Mouse (Mus musculus): ENCODE results near the gene Rbm5. TPM values are rescaled to one million over a fixed set of nuclear protein-coding genes. Genes with fewer than 3 reads are reported as not detected.

Gene Rbm5
- polyA plus RNA-seq, 1 experiment from 2014 or later, result 241 TPM

- H3K4me2 ChIP-seq (ENCODE audit: low read length), result no peak overlapping the region
- peaks cover 63% of the 10 kb centered on the region for H3K4me1 ChIP-seq (ENCODE audit: control insufficient read depth, insufficient read depth, low read length)
- H3K27ac ChIP-seq (replicated peaks; ENCODE audit: low read depth, low read length), result 0 out of 2 replicates have a peak overlapping the region, but pooled peaks have one; percentile 10
- no peak overlapping the region for H3K4me3 ChIP-seq (replicated peaks; ENCODE audit: low read depth, low read length)
- H3K27me3 ChIP-seq (ENCODE audit: control insufficient read depth, insufficient read depth, low read length), result no peaks in the 10 kb centered on the region
- H3K9ac ChIP-seq (replicated peaks; ENCODE audit: low read length), result no peak overlapping the region
- H3K36me3 ChIP-seq (ENCODE audit: control insufficient read depth, insufficient read depth, low read length), result no peaks in the 10 kb centered on the region
- no peak for ATAC-seq (ENCODE audit: low FRiP score, low TSS enrichment)
- H3K9me3 ChIP-seq (ENCODE audit: control insufficient read depth, low read length), result no peaks in the 10 kb centered on the region
- DNase-seq, result no peak
- WGBS, result 97% methylated on average over 1 of the region's 1 CpGs
Measured at GRCm38 (mm10) chr9:107724796-107725195, 46.0 kb downstream of the Rbm5 start.

GRCm38 (mm10) chr9:107723794-107724531 is 46.8 kb downstream of the Rbm5 start:
- 4% methylated on average over 11 of the region's 11 CpGs for WGBS
- Histone ChIP-seq H3K27ac (replicated peaks; ENCODE audit: low read depth, low read length) (peak overlapping the region; percentile 79), H3K27me3 (ENCODE audit: control insufficient read depth, insufficient read depth, low read length) (no peaks in the 10 kb centered on the region), H3K4me1 (ENCODE audit: control insufficient read depth, insufficient read depth, low read length) (peaks cover 55% of the 10 kb centered on the region), H3K4me3 (replicated peaks; ENCODE audit: low read depth, low read length) (no peak overlapping the region), H3K9me3 (ENCODE audit: control insufficient read depth, low read length) (no peaks in the 10 kb centered on the region), H3K36me3 (ENCODE audit: control insufficient read depth, insufficient read depth, low read length) (no peaks in the 10 kb centered on the region), H3K9ac (replicated peaks; ENCODE audit: low read length) (no peak overlapping the region), H3K4me2 (ENCODE audit: low read length) (peak overlapping the region; percentile 18)
- DNase-seq, result peak; percentile 78
- peak; percentile 53; the same call in 1 of the 2 replicates for ATAC-seq (ENCODE audit: low FRiP score, low TSS enrichment)

- H3K4me1 ChIP-seq (ENCODE audit: control insufficient read depth, insufficient read depth, low read length), result peaks cover 48% of the 10 kb centered on the region
- H3K9ac ChIP-seq (replicated peaks; ENCODE audit: low read length), result no peak overlapping the region
- WGBS, result 17% methylated on average over 6 of the region's 6 CpGs
- DNase-seq, result peak; percentile 38
- no peak overlapping the region for H3K4me3 ChIP-seq (replicated peaks; ENCODE audit: low read depth, low read length)
- H3K9me3 ChIP-seq (ENCODE audit: control insufficient read depth, low read length), result no peaks in the 10 kb centered on the region
- ATAC-seq (ENCODE audit: low FRiP score, low TSS enrichment), result peak; percentile 35; the same call in 1 of the 2 replicates
- H3K4me2 ChIP-seq (ENCODE audit: low read length), result peak overlapping the region; percentile 18
- peak overlapping the region; percentile 79 for H3K27ac ChIP-seq (replicated peaks; ENCODE audit: low read depth, low read length)
- no peaks in the 10 kb centered on the region for H3K36me3 ChIP-seq (ENCODE audit: control insufficient read depth, insufficient read depth, low read length)
- no peaks in the 10 kb centered on the region for H3K27me3 ChIP-seq (ENCODE audit: control insufficient read depth, insufficient read depth, low read length)
Measured at GRCm38 (mm10) chr9:107723292-107723691, 47.5 kb downstream of the Rbm5 start.

GRCm38 (mm10) chr9:107718781-107719540 is 51.8 kb downstream of the Rbm5 start:
- peaks cover 32% of the 10 kb centered on the region for H3K4me1 ChIP-seq (ENCODE audit: control insufficient read depth, insufficient read depth, low read length)
- no peak overlapping the region for H3K9ac ChIP-seq (replicated peaks; ENCODE audit: low read length)
- 89% methylated on average over 10 of the region's 10 CpGs for WGBS
- H3K27me3 ChIP-seq (ENCODE audit: control insufficient read depth, insufficient read depth, low read length), result no peaks in the 10 kb centered on the region
- no peak for ATAC-seq (ENCODE audit: low FRiP score, low TSS enrichment)
- H3K9me3 ChIP-seq (ENCODE audit: control insufficient read depth, low read length), result no peaks in the 10 kb centered on the region
- no peak overlapping the region for H3K4me3 ChIP-seq (replicated peaks; ENCODE audit: low read depth, low read length)
- no peak overlapping the region for H3K4me2 ChIP-seq (ENCODE audit: low read length)
- no peak for DNase-seq
- H3K27ac ChIP-seq (replicated peaks; ENCODE audit: low read depth, low read length), result no peak overlapping the region
- no peaks in the 10 kb centered on the region for H3K36me3 ChIP-seq (ENCODE audit: control insufficient read depth, insufficient read depth, low read length)

GRCm38 (mm10) chr9:107716951-107717350 is 53.8 kb downstream of the Rbm5 start:
- H3K27me3 ChIP-seq (ENCODE audit: control insufficient read depth, insufficient read depth, low read length), result no peaks in the 10 kb centered on the region
- H3K27ac ChIP-seq (replicated peaks; ENCODE audit: low read depth, low read length), result no peak overlapping the region
- no peak for DNase-seq
- H3K9me3 ChIP-seq (ENCODE audit: control insufficient read depth, low read length), result no peaks in the 10 kb centered on the region
- 24% methylated on average over 6 of the region's 6 CpGs for WGBS
- H3K9ac ChIP-seq (replicated peaks; ENCODE audit: low read length), result no peak overlapping the region
- H3K36me3 ChIP-seq (ENCODE audit: control insufficient read depth, insufficient read depth, low read length), result no peaks in the 10 kb centered on the region
- H3K4me3 ChIP-seq (replicated peaks; ENCODE audit: low read depth, low read length), result no peak overlapping the region
- ATAC-seq (ENCODE audit: low FRiP score, low TSS enrichment), result no peak
- no peak overlapping the region for H3K4me2 ChIP-seq (ENCODE audit: low read length)
- H3K4me1 ChIP-seq (ENCODE audit: control insufficient read depth, insufficient read depth, low read length), result peaks cover 14% of the 10 kb centered on the region

- Histone ChIP-seq H3K27me3 (ENCODE audit: control insufficient read depth, insufficient read depth, low read length) (no peaks in the 10 kb centered on the region), H3K9ac (replicated peaks; ENCODE audit: low read length) (no peak overlapping the region), H3K27ac (replicated peaks; ENCODE audit: low read depth, low read length) (no peak overlapping the region), H3K4me1 (ENCODE audit: control insufficient read depth, insufficient read depth, low read length) (peaks cover 11% of the 10 kb centered on the region), H3K4me3 (replicated peaks; ENCODE audit: low read depth, low read length) (no peak overlapping the region), H3K9me3 (ENCODE audit: control insufficient read depth, low read length) (no peaks in the 10 kb centered on the region), H3K4me2 (ENCODE audit: low read length) (no peak overlapping the region), H3K36me3 (ENCODE audit: control insufficient read depth, insufficient read depth, low read length) (no peaks in the 10 kb centered on the region)
- 84% methylated on average over 2 of the region's 2 CpGs for WGBS
- ATAC-seq (ENCODE audit: low FRiP score, low TSS enrichment), result no peak
- no peak for DNase-seq
Measured at GRCm38 (mm10) chr9:107715632-107716031, 55.2 kb downstream of the Rbm5 start.

GRCm38 (mm10) chr9:107714221-107714952 is 56.4 kb downstream of the Rbm5 start:
- Histone ChIP-seq H3K9ac (replicated peaks; ENCODE audit: low read length) (no peak overlapping the region), H3K36me3 (ENCODE audit: control insufficient read depth, insufficient read depth, low read length) (no peaks in the 10 kb centered on the region), H3K4me3 (replicated peaks; ENCODE audit: low read depth, low read length) (no peak overlapping the region), H3K9me3 (ENCODE audit: control insufficient read depth, low read length) (no peaks in the 10 kb centered on the region), H3K4me1 (ENCODE audit: control insufficient read depth, insufficient read depth, low read length) (peaks cover 17% of the 10 kb centered on the region), H3K27me3 (ENCODE audit: control insufficient read depth, insufficient read depth, low read length) (no peaks in the 10 kb centered on the region), H3K4me2 (ENCODE audit: low read length) (no peak overlapping the region), H3K27ac (replicated peaks; ENCODE audit: low read depth, low read length) (0 out of 2 replicates have a peak overlapping the region, but pooled peaks have one; percentile 1)
- DNase-seq, result peak; percentile 42
- 16% methylated on average over 12 of the region's 12 CpGs for WGBS
- ATAC-seq (ENCODE audit: low FRiP score, low TSS enrichment), result no peak

- Histone ChIP-seq H3K4me3 (replicated peaks; ENCODE audit: low read depth, low read length) (peak within 1 kb of the TSS; percentile 81), H3K4me1 (ENCODE audit: control insufficient read depth, insufficient read depth, low read length) (peaks cover 28% of the 10 kb centered on the region), H3K36me3 (ENCODE audit: control insufficient read depth, insufficient read depth, low read length) (peaks cover 6% of the 10 kb centered on the region), H3K27ac (replicated peaks; ENCODE audit: low read depth, low read length) (peak within 1 kb of the TSS; percentile 90), H3K9ac (replicated peaks; ENCODE audit: low read length) (peak within 1 kb of the TSS; percentile 97), H3K4me2 (ENCODE audit: low read length) (peak within 1 kb of the TSS; percentile 80), H3K27me3 (ENCODE audit: control insufficient read depth, insufficient read depth, low read length) (no peaks in the 10 kb centered on the region), H3K9me3 (ENCODE audit: control insufficient read depth, low read length) (no peaks in the 10 kb centered on the region)
- DNase-seq (peak; percentile 92), ATAC-seq (ENCODE audit: low FRiP score, low TSS enrichment) (peak; percentile 80)
- WGBS, result under 1% methylated on average over 85 of the region's 86 CpGs
Measured at GRCm38 (mm10) chr9:107709697-107710483, 60.9 kb downstream of the Rbm5 start, which contains the start of gene Sema3f. Sema3f (minus strand) TSS chr9:107710475.

All from midbrain, embryonic 14.5 days (tissue).